Mouse (Mus musculus): ENCODE measurements around the gene Lrp1.

Gene Lrp1

GRCm38 (mm10) chr10:127563840-127564239 is 57.1 kb downstream of the Lrp1 start:
- DNase-seq (ENCODE audit: inconsistent ontology term), result no peak

- no peak for DNase-seq (ENCODE audit: inconsistent ontology term)
Observed at GRCm38 (mm10) chr10:127561145-127561544, 59.8 kb downstream of the Lrp1 start.

- no peak for DNase-seq (ENCODE audit: inconsistent ontology term)
Observed at GRCm38 (mm10) chr10:127557397-127557796, 63.6 kb downstream of the Lrp1 start.

GRCm38 (mm10) chr10:127555703-127556102 is 65.2 kb downstream of the Lrp1 start:
- DNase-seq (ENCODE audit: inconsistent ontology term), result peak; percentile 60

- DNase-seq (ENCODE audit: inconsistent ontology term), result no peak
Observed at GRCm38 (mm10) chr10:127549892-127550291, 71.1 kb downstream of the Lrp1 start.

GRCm38 (mm10) chr10:127548236-127548635 is 72.7 kb downstream of the Lrp1 start:
- no peak for DNase-seq (ENCODE audit: inconsistent ontology term)

- no peak for DNase-seq (ENCODE audit: inconsistent ontology term)
Observed at GRCm38 (mm10) chr10:127546505-127546904, 74.4 kb downstream of the Lrp1 start.

GRCm38 (mm10) chr10:127544375-127544774 is 76.6 kb downstream of the Lrp1 start:
- no peak for DNase-seq (ENCODE audit: inconsistent ontology term)

GRCm38 (mm10) chr10:127543916-127544315 is 77.0 kb downstream of the Lrp1 start:
- no peak for DNase-seq (ENCODE audit: inconsistent ontology term)

GRCm38 (mm10) chr10:127542720-127543119 is 78.2 kb downstream of the Lrp1 start:
- peak; percentile 56 for DNase-seq (ENCODE audit: inconsistent ontology term)

GRCm38 (mm10) chr10:127542084-127542483 is 78.9 kb downstream of the Lrp1 start:
- DNase-seq (ENCODE audit: inconsistent ontology term), result peak; percentile 93

GRCm38 (mm10) chr10:127541510-127541909 is 79.4 kb downstream of the Lrp1 start:
- DNase-seq (ENCODE audit: inconsistent ontology term), result no peak

- DNase-seq (ENCODE audit: inconsistent ontology term), result peak; percentile 60
Observed at GRCm38 (mm10) chr10:127537854-127538583, 82.9 kb downstream of the Lrp1 start.

GRCm38 (mm10) chr10:127536586-127537314 is 84.2 kb downstream of the Lrp1 start:
- no peak for DNase-seq (ENCODE audit: inconsistent ontology term)

- no peak for DNase-seq (ENCODE audit: inconsistent ontology term)
Observed at GRCm38 (mm10) chr10:127534929-127535384, 86.0 kb downstream of the Lrp1 start.

- DNase-seq (ENCODE audit: inconsistent ontology term), result peak; percentile 66
Observed at GRCm38 (mm10) chr10:127534036-127534928, 86.7 kb downstream of the Lrp1 start, which contains the start of gene Nxph4. TSS of gene Nxph4 (minus strand) at chr10:127534559.

GRCm38 (mm10) chr10:127531548-127531947 is 89.4 kb downstream of the Lrp1 start:
- no peak for DNase-seq (ENCODE audit: inconsistent ontology term)

GRCm38 (mm10) chr10:127530945-127531344 is 90.0 kb downstream of the Lrp1 start:
- DNase-seq (ENCODE audit: inconsistent ontology term), result no peak

GRCm38 (mm10) chr10:127527481-127527880 is 93.5 kb downstream of the Lrp1 start:
- no peak for DNase-seq (ENCODE audit: inconsistent ontology term)

- DNase-seq (ENCODE audit: inconsistent ontology term), result peak; percentile 77
Observed at GRCm38 (mm10) chr10:127526681-127527080, 94.3 kb downstream of the Lrp1 start.

GRCm38 (mm10) chr10:127526048-127526447 is 94.9 kb downstream of the Lrp1 start:
- no peak for DNase-seq (ENCODE audit: inconsistent ontology term)

All from Muller cell, postnatal 12 days (primary cell).